Mouse (Mus musculus) adrenal gland, postnatal 4 days (tissue): ENCODE data around the gene Atg101. TPM values are rescaled to one million over a fixed set of nuclear protein-coding genes. Genes with fewer than 3 reads are reported as not detected.

ENCODE experiments used
- DNase-seq, 2 experiments: peaks; one replicate each; pipeline ENCODE4 v3.0.0; 2021 to 2022; ENCODE audit warnings: low spot score in 2 of 2, mixed read lengths in 2 of 2
- total RNA-seq, 2 experiments: library from RNA; stranded (reverse); gene quantifications; 2 replicates each; pipeline ENCODE4 v1.2.3; 2021

The Atg101 gene
- total RNA-seq, 2 experiments from 2014 or later, result 37.8 to 38.9 TPM

GRCm38 (mm10) chr15:101283183-101283910 is 725 bp upstream of the Atg101 start:
- DNase-seq, result no peak

- no peak for DNase-seq
Measured at GRCm38 (mm10) chr15:101286129-101286770, 2.2 kb downstream of the Atg101 start.

DNA sequence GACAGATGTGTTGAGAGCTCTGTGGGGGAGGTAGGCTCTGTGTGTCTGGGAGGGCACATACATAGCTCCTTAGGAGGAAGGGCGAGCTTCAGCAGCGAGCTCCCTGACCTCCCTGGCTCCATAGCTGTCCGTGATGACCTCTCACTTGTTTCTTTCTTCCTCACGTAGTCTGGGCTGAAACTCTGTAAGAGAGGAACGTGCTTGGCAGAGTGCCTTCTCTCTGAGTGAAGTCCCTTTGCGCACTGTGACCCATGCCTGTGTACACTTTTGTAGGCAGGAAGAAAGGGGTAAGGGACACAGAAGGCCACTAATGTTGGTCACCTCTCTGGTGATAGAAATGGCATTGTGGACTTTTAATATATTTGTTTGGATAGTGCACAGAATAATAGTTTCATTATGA is 3.3 kb downstream of the Atg101 start:
- no peak for DNase-seq

DNA sequence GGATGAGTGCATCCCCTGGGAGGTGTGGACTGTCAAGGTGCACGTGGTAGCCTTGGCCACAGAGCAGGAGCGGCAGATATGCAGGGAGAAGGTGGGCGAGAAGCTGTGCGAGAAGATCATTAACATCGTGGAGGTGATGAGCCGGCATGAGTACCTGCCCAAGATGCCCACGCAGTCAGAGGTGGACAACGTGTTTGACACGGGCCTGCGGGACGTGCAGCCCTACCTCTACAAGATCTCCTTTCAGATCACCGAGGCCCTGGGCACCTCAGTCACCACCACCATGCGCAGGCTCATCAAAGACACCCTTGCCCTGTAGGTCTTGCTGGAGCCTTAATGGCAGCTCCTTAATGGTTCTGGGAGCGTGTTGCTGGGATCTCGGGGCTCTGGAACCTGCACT is 6.3 kb downstream of the Atg101 start:
- no peak for DNase-seq

DNA sequence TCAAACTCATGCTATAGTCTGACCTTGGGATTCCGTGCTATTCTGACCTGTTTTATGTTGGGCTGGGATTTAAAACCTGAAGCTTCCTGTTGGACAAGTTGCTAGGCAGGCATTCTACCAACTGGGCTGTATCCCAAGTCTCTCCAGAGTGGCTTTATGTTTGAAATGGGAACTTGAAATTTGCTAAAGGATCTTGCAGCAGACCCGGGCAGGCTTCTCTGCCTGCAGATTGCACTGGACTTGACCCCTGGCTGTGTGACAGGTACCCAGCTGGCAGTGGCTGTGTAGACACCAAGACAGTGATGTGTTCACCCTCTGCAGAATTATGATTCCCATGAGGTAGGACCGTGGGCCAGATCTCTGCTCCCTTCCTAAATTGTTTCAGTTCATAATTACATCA is 7.9 kb downstream of the Atg101 start:
- DNase-seq, result no peak

DNA sequence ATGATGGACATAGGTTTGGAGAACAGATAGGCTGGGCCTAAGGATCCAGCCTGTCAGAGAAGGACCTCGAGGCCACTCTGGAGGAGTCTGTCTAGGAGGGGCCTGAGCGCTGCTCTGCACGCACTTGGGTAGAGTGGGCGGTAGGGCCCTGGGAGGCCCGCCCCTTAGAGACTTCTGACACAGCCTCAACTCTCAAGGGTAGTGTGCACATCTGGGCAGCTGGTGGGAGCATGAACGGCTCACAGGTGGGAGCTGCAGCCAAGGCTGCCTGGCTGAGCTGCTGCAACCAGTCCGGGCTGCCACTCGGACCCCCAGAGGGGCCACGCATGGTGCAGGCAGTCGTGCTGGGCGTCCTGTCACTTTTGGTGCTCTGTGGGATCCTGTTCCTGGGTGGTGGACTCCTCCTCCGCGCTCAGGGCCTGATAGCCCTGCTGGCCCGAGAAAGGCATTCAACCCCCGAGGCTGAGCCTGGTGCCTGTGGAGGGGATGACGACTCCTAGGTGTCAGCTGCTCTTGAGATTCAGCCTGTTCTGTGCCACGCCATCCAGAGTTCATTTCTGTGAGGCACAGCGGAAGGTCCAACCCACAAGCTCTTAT is 9.1 kb downstream of the Atg101 start, which contains the start of gene 6030408B16Rik:
TSS of gene 6030408B16Rik (plus strand) at position 188 of the 597 bp plus-strand sequence.
- DNase-seq, result no peak

DNA sequence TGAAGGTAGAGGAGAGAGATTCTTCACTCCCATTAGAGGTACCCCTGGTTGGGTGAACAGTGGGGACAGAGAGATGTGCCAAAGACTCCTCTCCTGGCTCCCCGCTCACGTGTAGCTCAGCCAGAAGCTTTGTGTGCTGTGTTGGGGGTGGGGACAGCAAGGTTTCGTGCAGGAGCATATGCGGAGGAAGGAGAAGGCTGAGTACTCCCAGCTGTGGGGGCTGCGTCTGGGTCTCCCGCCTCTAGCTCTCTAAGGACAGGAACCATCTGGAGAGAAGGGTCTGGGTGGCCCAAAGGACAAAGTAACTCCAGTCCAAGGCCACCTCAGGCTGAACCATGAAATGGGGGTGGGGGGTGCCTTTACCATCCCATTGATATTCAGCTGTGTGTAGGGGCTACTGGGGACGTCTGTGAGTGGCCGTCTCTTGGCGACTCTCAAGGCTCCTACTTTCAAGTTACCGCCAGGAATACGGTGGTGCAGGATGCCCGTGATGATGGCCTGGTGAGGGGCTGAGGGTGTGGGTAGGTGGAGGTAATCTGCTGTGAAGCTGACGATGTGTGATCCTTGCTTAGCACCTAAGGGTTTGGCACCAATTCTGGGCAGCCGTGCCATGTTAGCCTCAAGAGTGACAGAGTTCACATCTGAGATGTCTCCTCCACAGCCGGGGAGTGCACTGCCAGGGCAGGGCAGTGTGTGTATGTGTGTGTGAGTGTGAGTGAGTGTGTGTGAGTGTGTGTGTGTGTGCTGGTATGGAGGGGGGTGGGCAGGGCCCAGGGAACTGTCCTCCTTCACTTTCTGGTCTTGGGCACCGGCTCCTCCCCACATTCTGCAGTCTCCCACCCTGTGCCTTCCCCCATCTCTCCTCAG is 10.2 kb downstream of the Atg101 start:
- DNase-seq, result no peak

GRCm38 (mm10) chr15:101295106-101295505 is 11.0 kb downstream of the Atg101 start:
- DNase-seq, result no peak

DNA sequence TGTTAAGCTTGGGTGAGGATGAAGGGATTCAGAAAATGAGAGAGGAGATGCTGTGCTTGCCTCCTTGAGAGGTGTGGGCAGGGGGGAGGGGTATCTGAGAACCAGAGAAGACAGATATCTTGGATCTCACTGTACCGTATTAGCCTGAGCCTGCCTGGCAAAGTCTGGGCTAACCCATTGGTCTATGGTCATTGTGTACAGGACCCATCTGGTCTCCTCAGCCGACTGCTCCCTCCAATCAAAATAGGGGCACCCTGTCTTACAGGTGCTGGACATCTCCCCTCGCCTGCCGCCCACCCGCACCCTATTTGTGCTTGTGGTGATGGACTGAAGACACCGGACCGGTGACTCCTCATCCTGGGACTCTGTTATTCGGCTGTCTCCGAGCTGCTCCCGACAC is 11.5 kb downstream of the Atg101 start:
- no peak for DNase-seq

DNA sequence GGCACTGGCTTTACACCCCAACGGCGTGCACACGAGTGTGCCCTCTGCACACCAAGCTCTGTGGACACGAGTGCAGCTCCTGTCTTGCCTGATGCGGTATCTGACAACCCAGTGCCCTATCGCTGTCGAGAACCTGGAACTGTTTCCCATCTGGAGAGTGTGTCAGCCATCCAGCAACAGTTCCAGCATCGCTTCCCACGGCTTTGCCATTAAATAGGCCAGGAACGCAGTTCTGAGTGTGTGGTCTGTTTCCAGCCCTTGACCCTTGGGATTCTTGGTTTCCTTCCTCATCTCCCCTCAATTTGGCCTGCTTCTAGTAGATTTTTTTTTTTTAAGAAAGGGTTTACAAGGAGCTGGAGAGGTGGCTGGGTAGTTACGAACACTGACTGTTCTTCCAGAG is 12.0 kb downstream of the Atg101 start:
- DNase-seq, result no peak

DNA sequence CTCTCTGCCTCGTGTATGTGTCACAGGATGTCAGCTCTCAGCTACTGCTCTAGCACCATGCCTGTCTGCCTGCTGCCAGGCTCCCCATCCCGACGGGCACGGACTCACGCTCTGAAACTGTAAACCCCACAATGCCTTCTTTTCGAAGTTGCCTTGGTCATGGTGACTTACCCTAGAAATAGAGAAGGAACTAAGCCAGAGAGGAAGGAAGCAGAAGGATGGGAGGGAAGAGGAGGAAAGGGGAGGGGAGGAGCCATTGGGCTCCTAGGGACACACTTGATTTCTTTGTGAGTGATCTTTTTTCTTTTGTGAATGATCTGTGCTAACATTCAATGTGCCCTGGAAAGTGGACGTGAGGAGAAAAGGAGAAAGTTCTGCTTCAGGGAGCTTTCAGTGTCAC is 13.9 kb downstream of the Atg101 start:
- no peak for DNase-seq

GRCm38 (mm10) chr15:101298550-101298949 is 14.5 kb downstream of the Atg101 start:
- DNase-seq, result no peak

DNA sequence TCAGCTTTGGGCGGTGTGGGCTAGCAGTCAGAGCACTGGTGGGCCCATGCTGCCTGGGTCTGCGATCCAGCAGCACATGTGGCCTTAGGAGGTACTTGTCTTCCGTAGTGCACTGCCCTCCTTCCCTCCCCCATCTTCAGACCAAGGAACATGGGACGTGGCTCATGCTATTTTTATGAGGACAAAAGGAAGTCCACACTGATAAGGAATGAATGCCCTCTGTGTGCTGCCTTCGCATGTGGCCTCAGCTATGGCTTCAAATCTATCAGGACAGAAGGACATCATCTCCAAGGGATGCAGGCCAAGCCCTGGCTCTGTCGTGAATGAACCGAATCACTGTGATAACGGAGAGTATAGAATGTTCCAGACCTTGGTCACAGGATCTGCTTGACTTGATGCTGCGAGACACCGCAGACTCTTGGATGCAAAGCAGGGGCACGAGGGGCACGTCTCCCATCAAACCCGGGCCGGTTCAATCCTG is 15.4 kb downstream of the Atg101 start:
- DNase-seq, result no peak

DNA sequence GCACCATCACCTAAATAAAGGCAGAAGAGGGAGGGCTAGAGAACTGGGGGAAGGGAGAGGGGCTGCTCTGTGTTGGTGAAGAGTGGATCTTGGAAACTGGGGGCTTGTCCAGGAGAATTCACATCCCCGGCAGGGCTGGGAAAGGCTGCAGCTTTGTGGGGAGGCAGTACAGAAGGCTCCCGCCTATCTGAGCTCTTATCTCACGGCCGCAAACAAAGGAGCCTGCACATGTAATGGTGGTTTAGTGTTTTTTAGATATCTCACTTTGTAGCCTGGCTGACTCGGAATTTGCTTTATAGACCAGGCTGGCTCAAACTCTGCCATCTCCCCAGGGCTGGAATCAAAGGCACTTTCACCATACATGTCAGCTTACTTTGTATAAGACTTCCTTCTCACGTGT is 16.1 kb downstream of the Atg101 start:
- DNase-seq, result no peak

DNA sequence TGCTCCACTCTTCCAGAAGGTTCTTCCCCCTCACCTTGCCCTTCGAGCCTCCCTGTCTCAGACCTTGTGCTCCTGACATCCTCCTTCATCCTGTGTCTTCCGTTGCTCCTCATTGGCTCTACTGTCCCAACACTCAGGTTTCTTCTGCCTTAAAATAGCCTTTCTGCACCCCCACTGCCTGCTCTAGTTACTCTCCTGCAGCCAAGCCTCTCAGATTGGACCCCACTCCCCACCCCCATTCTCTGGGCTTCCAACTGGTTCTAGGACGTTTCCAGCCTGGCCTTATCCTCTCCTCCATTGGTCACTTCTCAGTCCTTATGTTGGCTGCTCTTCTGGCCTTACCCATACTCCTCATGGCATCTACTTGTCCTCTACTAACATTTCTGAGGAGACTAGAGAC is 18.1 kb downstream of the Atg101 start:
- DNase-seq, result no peak

GRCm38 (mm10) chr15:101303830-101304229 is 19.8 kb downstream of the Atg101 start:
- DNase-seq, result no peak

DNA sequence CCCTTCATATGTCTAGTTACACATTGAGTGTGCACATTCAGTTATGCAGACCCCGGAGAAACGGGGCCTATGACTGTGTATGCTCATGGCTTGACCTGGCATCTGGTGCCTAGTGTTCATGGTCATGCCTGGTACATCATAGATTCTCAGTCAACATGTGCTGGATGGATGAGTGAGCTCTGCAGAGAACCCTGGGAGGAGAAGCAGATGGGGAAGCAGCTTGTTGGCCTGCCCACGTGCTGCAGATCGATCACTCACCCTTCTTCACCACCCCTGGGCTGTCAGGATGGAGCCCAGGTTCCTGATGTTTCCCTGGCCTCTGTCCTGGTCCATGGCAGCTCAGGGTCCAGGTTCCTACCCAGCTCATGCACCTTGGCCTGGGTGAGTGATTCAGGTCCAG is 22.4 kb downstream of the Atg101 start:
- no peak for DNase-seq

DNA sequence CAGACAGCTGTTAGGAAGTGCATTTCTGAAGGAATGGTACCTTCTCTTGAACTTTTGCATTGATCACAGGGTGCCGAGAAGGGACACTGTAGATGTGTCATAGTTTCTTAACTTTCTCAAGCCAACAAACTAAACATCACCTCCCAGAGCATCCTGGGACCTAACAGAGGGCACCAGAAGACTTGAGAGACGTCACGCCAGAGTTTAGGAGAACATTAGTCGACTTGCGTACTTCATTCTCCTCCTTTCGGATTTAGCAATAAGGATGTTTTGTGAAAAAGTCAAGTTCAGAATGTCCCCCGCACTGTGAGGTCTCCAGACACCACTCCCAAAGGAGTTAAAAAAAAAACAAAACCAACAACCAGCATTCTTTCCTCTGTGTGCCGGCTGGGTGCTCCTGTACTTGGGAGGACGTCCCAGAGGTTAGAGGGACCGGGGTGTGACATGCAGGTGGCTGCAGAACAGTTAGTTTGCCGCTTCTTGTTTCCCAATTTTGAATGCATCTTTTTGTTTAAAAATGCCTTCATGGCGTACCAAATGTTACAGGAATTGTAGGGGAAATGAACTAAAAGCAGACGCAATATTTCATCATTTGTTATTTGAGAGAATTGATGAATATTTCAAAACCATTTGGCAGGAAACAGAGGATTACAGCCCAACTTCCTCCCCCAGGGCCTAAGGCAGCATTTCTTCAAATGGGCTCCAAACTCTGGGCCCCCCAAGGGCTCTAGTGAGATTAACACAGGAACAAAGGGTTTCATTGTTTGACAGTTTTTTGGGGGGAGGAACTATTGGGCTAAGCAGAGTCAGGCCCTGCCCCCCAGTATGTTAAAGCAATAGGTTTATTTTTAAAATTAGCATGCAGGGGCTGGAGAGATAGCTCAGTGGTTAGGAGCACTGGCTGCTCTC is 24.6 kb downstream of the Atg101 start:
- DNase-seq, result no peak

GRCm38 (mm10) chr15:101309493-101309892 is 25.4 kb downstream of the Atg101 start:
- DNase-seq, result no peak

GRCm38 (mm10) chr15:101311087-101311770 is 27.2 kb downstream of the Atg101 start:
- DNase-seq, result no peak
